Mouse (Mus musculus): ENCODE data around the gene Gm20906.
"Not testable (repeated sequence)": the region's sequence is repeated elsewhere in the genome, so short reads cannot be mapped to it uniquely, and the experiment has no call there.

Gene Gm20906

DNA sequence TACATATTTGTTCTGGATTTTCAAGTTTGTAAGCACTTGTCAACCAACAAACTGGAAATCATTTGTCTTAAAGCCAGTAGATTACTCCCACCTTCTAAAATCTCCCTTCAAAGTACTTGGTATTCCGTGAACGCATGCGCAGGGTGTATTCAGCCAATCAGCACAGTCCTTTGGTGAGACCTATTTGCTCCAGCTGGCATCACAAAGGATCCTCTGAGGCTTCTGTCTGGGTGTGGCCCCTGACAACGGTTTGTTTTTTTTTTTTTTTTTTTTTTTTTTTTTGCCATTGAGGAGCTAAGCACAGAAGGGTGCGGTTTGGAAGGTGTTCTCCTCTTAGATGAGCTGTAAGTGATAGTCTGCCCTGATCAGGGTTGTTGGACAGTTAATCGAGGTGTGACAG, at the start of gene Gm20906:
Gm20906 (plus strand) TSS at position 301 of the 400 bp plus-strand sequence.
- DNase-seq (ENCODE audit: low read depth in 1 of 2, low spot score in 2 of 2) = not testable (repeated sequence)

All from monocyte, adult 2 months (primary cell).